Mouse (Mus musculus) lung, postnatal 36 days (tissue): ENCODE data around the gene Muc5b.

Experiments used
- DNase-seq: peaks from one replicate; pipeline ENCODE4 v3.0.0; 2022; ENCODE audit warnings: mixed read lengths

The Muc5b gene

DNA sequence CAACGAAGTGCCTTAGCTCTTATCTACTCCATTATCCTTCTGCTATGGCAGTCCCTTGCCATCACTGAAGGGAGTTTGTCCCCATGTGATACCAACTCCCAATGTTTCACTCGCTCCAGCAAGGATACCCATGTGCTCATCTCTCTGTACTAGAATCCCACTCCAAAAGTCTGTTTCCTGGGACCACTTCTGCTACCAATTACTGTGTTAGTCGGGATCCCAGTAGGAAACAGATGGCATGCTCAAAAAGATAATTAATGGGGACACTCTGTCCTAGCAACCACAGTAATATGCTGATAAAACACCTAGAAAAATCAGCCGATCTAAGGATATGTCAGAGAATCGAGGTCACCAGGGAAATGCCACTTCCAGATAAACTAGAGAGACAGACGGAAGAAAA is 69.7 kb downstream of the Muc5b start:
- no peak for DNase-seq

DNA sequence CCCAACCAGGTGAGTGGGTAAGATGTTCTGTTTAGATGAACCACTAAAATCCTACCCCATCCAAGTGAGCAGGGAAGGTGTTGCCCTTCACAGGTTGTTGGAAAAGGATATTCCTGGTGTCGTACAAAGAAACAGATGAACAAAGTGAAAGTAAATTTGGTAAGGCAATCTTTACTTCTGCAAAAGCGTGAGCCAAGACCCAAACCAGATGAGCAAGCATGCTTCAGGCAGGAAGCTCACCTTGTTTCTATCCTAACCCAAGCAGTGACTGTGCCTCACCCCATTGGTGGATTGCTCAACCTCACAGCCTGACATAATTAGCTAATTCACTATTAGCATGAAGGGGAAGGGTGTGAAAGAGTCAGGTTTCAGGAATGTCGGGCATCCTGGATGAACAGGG is 72.4 kb downstream of the Muc5b start:
- DNase-seq: no peak

DNA sequence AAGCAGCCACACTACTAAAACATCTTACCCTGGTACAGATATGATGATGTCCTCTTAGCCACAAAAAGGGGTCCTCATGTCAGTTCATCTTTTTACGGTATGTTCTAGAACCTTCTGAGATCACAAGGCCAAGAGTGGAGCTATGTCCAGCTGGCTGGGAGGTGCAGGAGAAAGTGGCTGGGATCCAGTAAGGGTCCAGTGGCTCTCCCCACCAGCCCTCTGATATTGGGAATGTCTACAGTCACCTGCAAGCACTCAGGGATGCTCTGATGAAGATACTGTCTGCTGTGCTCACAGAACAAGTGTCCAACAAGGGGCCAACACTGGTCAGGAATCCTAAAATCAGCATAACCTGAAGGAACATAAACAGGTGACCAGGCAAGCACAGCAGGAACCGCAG is 79.5 kb downstream of the Muc5b start, which contains the start of gene Tollip:
Gene Tollip, minus strand, starts transcription at position 101 of the 400 bp plus-strand sequence.
- DNase-seq: no peak
